Mouse (Mus musculus): Measurements from ENCODE around the gene Elane. TPM values are rescaled to one million over a fixed set of nuclear protein-coding genes. Genes with fewer than 3 reads are reported as not detected.

Gene Elane
- total RNA-seq, 2 experiments from 2014 or later: not detected

DNA sequence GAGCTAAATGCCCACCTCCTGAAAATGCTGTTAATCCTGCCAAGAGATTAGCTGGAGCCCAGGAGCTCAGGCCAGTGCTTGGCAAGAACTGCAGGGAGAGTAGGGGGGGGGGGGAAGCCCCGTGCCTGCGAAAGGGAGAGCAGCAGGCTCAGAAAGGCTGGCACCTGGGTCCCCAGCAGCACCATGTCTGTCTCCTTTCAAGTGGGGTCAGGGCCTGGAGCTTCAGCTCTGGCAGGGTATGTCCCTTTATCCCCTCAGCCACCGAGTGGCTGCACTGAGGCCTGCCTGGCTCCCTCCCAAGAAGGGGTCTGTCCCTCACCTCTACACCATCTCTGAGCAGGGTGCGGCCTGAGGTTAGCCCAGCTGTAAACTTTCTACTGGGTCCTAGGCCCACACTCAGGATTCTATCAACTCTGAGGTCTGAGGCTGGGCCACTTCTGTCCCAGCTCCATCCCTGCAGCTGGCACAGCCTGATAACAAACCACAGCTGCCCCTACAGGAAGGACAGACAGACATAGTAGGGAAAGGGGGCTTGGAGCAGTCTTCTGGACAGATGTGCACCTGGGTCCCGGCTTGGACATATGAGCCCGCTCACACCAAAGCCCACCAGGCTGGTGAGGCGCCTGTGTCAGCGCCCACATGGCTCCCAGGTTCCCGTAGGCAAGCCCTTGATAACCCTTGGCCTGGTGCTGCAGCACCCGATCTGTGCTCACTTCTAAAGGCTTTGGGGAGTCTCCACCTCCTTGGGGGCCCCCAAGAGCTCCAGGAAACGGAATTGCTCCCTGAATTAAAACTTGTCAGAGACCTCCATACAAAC, 28.3 kb downstream of the Elane start:
- no peak for DNase-seq (ENCODE audit: low spot score in 2 of 2)

DNA sequence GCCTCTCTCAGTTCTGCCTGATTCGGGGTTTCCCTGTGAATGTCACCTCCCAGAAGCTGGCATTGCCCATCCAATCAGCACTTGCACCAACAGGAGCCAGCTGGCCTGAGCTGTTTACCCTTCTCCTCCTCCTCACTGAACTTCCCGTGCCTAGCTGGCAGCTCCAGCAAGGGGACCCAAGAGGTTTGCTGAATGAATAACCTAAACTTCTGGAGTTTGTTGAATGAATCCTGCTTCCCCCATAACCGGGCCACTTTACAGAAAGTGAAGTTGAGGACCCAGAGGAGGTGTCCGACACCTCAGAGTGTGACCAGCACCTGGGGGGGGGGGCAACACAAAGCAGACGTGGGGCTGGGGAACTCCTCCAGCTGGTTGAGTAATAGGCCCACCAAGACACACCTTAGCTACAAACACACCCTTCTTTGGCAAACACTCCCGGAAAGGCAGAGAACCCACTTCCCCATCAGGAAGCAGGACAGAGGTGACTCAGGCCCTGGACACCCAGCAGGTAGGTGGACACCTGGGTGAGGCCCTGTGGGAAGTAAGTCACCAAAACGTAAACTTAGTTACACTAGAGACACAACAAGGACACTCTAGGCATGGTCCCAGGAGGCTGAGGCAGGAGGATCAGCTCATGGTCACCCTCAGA, 29.0 kb downstream of the Elane start:
- no peak for DNase-seq (ENCODE audit: low spot score in 2 of 2)

DNA sequence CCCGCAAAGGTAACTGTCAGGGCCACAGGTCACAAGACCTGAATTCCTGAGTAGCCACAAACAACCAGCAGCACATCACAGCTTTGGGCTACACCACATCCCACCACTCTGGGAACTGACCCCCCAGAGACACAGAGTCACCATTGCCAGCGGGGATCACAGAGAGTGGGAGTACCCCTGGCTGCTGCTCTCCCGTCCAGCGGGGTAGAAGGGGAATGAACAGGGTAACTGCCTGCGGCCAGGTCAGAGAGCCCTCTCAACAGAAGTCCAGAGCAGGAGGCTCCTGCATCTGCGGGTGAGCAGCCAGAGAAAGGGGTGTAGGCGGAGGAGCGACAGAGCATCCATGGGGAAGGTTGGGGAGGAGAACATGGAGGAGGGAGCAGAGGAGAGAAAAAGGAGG, 30.0 kb downstream of the Elane start:
- no peak for DNase-seq (ENCODE audit: low spot score in 2 of 2)

DNA sequence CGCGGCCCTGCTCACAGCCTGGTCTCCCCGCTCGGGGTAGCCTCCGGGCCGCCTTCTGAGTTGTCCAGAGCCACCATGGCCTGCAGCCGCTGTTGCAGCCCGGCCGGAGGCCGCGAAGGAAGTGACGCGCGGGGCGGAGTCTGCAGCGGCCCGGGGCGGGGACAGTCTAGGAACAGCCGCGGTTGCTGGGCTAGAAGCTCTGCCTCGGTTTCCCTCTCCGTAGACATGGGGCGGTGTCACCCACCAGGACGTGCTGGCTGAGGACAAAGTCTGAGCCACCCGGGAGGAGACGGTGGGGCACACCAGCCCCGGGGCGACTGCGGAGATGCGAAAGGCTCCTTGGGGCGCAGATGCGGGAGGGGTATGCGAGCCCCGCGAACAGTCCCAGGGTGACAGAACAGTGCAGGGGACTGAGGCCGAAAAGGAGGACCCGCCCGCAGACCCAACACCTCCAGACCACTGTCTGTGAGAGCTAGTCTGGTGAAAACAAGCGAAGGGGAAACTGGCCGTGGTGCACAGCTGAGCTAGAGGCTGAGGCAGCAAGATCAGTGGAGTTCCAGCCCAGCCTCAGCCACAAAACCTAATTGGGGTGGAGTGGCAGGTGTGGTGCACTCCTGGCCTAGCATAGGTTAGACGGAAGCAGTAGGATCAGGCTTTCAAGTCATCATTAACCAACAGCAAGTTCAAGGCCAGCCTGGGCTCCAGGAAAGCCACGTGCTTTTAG, 30.9 kb downstream of the Elane start, which contains the start of gene Kiss1r:
TSS of gene Kiss1r (plus strand) at position 164 of the 724 bp plus-strand sequence.
- peak; percentile 85 to 88 for DNase-seq (ENCODE audit: low spot score in 2 of 2)

DNA sequence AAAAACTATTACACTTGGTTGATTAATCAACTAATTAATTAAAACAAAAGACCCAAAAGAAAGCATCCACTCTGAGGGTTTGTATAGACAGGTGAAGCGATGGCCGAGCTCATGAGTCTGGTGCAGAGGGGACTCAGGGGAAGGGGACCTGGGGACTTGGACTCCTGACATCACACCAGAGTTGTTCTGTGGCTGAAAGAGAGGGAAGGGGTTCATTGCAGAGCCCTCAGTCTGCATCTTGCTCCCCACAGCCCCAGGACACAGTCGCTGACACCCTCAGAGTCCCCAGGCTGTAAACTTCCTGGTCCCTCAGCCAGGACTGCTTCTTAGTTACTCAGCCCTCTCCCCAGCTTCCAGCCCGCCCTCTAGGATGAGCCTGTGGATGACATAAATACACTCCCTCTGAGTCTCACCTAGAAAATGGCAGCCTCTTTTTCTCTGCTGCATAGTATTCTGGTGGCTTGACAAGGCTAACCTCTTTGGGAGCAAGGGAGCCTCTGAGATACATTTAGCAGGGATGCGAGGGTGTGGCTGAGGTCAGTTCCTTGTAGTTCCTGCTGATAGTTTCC, 31.6 kb downstream of the Elane start:
- no peak for DNase-seq (ENCODE audit: low spot score in 2 of 2)

DNA sequence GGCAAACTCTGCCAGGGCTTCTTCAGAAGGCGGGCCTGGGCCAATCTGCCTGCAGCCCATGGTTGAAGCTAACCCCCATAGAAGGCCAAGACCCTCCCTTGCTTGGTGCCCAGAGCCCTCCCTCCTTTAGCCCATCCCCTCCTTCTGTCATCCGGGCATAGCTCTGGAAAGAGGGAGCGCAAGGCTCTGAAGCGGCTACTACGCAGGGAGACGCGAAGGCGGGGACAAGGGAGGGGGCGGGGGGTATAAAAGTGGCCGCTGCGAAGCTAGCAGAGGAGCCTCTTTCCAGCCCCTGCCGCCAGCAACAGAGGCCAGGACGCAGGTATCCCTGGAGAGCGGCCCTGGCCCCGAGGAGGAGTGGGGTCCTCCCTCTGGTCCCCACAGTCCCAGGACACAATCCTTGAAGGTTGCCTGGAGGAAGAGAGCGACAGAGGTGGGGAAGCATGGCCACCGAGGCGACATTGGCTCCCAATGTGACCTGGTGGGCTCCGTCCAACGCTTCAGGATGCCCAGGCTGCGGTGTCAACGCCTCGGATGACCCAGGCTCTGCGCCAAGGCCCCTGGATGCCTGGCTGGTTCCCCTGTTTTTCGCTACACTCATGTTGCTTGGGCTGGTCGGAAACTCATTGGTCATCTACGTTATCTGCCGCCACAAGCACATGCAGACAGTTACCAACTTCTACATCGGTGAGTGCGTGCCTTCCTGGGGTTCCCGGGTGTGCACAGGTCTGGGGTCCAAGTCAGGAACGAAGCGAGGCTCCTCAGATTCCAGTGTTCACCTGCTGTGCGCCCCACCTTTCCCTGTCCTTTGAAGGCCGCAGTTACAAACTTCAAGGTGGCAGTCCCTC, 32.4 kb downstream of the Elane start:
- DNase-seq (ENCODE audit: low spot score in 2 of 2): no peak

DNA sequence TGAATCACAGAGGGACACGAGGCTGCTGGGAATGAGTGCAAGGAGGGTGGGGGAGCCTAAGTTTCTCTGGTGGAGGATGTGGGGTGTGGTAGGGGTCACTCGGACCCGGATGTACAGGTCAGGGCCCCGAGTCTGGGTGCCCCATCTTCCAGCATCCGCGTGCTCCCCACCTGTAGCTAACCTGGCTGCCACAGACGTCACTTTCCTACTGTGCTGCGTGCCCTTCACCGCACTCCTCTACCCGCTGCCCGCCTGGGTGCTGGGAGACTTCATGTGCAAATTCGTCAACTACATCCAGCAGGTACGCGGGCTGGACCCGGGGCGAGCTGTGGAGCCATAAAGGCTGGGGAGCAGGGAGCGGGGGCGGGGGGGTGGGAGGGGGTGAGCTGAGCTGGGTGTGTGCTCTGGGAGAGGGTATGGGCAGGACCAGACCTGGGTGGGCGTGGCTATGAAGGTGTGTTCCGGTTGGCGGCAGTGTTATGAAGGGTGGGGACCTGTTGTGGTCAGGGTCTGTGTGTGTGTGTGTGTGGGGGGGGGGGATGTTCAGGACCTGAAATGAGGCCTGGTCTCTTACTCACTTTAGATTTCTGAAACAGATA, 33.3 kb downstream of the Elane start:
- no peak for DNase-seq (ENCODE audit: low spot score in 2 of 2)

DNA sequence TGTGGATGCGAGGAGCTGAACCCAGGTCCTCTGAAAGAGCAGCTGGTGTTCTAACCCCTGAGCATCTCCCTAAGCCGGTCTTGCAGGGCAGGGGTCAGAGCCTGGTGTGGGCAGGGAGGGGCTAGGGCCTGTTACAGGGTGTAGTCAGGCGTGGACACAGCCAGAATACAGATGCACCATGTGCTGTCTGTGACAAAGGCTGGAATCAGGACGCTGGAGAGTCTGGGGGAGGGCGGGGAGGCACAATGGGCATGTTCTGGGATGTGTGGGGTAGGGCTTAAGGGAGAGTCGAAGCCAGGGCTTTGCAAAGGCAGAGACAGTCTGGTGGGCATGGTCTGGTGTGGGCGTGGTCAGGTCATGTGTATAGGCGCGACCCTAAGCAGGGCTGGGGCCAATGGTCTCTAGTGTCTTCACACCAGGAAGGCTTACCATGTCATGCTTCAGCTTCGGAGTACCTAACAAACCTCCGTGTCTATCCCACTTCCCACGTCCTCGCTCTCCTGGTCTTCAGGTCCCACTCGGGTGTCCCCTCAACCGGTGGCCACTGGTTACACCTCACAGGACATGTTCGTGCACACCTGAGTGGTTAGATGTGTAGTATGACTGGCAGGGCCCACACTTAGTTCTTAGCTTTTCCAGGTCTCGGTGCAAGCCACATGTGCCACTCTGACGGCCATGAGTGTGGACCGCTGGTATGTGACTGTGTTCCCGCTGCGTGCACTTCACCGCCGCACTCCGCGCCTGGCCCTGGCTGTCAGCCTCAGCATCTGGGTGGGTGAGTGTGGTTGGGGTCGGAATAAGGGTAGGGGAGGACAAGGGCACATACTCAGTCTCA, 34.2 kb downstream of the Elane start:
- DNase-seq (ENCODE audit: low spot score in 2 of 2): no peak

DNA sequence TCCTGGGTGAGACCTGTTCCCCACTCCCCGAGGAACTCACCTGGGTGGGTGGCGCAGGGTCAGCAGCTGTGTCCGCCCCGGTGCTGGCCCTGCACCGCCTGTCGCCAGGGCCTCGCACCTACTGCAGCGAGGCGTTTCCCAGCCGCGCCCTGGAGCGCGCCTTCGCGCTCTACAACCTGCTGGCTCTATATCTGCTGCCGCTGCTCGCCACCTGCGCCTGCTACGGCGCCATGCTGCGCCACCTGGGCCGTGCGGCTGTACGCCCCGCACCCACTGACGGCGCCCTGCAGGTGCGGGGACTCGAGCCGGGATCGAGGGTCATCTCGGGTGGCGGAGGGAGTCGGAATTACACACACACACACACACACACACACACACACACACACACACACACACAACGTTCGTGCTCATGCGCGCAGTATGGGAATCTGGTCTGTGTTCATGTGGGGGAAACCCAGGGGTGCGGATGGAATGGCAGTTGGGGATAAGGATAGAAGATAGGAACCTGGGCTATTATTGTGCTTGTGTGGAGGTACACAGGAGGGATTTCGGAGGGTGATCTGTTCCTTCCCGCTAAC, 35.0 kb downstream of the Elane start, which contains the start of gene R3hdm4:
TSS of gene R3hdm4 (minus strand) at position 251 of the 578 bp plus-strand sequence.
- no peak for DNase-seq (ENCODE audit: low spot score in 2 of 2)

DNA sequence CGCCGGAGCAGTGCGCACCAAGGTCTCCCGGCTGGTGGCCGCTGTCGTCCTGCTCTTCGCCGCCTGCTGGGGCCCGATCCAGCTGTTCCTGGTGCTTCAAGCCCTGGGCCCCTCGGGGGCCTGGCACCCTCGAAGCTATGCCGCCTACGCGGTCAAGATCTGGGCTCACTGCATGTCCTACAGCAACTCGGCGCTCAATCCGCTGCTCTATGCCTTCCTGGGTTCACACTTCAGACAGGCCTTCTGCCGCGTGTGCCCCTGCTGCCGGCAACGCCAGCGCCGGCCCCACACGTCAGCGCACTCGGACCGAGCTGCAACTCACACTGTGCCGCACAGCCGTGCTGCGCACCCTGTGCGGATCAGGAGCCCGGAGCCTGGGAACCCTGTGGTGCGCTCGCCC, 35.5 kb downstream of the Elane start:
- no peak for DNase-seq (ENCODE audit: low spot score in 2 of 2)

DNA sequence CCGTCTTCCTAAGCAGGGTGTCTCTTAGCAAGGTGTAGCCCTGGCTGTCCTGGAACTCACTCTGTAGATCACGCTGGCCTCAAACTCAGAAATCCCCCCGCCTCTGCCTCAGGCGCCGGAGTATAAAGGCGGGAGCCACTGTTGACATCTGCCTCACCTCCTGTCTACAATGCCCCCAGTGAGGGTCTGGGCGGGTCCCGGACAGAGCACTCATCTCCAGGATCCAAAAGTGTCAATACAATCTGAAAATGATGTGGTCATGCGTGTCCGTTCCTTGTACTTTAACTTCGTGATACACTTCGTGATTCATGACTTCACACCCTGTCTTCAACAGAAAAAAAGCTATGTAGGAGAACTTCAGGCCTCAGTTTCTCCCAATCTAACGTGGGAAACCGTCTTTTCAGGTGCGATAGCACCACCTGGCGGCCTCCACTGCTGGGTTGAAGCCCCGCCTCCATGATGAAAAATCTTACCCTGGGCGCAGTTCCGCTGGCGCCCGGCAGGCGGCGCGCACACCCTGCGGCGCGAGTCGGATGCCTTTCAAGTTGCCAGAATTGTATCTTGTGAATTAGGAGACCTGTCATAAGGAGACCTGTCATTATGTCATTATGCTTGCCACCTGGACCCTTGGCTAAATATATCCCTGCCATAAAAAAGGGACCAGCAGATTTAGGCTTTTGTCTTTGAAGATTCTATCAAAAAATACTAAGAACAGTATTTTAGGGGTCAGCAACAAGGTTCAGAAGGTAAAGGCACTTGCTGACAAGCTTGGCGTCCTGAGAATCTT, 39.1 kb downstream of the Elane start:
- DNase-seq (ENCODE audit: low spot score in 2 of 2): peak; percentile 98

DNA sequence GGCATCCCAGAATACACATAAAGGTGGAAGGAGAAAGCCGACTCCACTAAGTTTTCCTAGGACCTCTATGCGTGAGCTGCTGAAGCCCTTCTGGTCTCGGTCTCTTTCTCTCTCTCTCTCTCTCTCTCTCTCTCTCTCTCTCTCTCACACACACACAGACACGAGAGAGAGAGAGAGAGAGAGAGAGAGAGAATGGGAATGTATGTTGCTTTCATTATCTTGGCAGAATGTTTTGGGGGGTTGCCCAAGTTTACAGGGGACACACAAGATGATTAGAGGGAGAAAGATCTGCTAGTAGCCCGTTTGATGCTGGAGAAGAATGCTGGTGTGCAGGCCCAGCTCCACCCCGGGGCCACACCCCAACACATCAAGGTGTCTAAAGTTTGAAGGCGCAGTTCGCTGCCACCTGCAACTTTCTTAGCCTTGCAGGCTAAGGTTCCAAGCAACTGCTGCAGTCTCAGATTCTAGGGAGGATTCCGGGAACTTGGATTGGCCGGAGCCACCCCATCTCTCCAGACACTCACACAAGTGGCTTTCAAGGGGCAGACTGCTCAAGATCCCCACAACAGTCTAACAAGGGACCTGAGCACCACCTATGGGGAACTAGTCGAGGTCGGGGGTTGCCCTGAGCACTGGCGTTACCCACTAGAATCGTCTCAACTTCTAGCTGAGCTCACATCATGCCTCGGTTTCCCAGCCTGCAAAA, 39.9 kb downstream of the Elane start:
- no peak for DNase-seq (ENCODE audit: low spot score in 2 of 2)

DNA sequence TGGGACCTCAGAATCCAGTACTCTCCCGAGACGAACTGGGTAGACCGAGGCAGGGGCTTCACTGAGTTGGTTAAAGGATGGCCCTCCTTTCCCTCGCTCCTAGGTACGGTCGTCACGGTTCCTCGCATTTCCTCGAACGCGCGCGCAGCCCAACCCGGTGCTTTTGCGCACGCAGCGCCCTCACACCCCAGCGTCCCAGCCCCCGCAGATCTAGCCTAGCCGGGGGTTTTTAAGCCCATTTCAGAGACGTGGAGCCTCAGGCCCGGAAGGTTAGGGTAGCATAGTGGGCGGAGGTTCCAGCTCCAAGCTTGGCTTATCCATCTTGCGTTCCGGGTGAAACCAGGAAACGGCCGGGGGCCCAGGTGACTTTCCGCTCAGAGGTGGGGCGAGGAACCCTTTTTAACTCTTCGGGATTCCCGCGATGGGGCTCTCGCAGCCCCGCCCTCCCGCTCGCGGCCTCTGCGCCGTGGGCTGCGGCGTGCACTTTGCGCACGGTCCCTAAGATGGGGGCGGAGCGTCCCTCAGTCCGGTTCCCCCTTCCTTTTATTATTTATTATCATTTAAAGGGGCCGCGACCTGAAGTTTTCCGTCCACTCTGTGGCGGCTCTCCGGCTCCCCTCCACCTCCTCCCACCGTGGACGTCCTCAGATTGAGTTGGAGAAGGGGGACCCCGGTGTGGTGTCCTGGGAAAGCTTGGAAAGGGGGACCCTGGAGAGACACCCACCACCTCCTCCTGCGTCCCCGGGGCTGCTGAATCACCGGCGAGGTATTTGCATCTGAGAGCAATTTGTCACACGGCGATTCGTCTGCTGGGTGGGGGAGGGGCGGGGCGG, 40.7 kb downstream of the Elane start, which contains the start of gene Arid3a:
TSS of gene Arid3a (plus strand) at position 553 of the 833 bp plus-strand sequence.
- peak; percentile 84 to 89 for DNase-seq (ENCODE audit: low spot score in 2 of 2)

DNA sequence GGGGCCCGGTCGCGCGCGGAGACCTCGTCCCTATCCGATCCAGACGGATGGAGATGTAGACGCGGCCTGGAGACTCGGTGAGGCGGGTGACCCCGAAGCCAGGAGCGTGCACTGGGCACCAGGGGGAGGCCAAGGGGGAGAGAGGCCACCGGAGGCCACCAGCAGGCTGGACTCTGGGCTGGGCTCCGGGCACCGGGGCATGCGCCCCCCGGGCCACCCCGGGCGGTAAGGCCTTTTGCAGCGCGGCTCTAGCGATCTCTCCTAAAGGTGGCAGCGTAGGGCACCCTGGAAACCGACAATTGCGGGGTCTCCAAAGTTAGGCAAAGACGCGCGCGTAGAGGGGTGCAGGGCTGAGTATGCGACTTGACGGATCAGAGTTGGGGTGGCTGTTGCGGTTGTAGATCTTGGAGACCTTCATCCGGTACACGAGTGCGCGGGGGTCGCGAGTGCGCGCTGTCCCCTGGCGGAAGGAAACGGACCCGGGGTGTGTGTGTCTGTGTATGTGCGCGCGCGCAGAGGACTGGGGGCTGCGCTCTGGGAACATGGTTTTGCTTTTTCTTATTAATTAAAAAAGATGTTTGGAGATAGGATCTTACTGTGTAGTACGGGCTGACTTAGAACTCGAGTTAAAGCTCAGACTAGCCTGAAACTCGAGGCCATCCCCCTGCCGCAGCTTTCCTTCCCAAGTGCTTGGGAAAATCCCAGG, 41.4 kb downstream of the Elane start:
- DNase-seq (ENCODE audit: low spot score in 2 of 2): peak; percentile 55 to 66

DNA sequence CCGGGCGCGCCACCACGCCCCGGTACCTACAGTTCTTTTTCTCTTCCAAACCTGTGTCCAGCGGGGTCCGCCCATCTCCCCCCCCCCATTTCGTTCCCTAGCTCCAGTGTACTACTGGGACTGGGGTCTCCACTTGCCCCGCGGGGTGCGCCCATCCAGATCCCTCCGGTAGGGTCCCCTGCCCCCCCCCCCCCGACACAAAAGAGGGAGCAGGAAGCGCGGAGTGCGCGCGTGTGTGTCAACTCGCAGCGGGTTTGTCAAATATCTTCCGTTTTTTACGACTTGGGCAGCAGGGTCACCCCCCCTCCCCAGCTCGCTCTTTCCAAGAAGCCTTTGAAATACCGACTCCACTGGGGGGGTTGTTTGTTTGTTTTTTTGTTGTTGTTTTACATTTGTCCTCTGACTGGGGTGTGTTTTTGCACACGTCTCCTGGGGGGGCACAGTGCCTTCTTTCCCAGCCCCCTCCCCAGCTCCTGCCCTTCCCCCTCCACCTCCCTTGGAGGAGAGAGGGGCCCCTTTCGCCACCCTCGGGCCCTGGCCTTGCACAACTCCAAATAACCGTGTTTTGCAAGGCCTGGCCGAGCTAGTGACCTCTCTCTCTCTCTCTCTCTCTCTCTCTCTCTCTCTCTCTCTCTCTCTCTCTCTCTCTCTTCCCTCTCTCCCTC, 42.1 kb downstream of the Elane start:
- DNase-seq (ENCODE audit: low spot score in 2 of 2): no peak
